Mouse (Mus musculus) midbrain, embryonic 16.5 days (tissue): ENCODE measurements at regions not wholly inside any gene's neighbourhood (a gene's known extent, or its start where the extent isn't known, plus 50 kb on each side); places are given as distances from the start of the nearest gene placed in this dataset. TPM values are rescaled to one million over a fixed set of nuclear protein-coding genes. Genes with fewer than 3 reads are reported as not detected.

Experiments
- ATAC-seq: fragments of 200-750 bp; cut with Nextera tagmentation; 2 replicates; pipeline ENCODE4 v1.8.0; 2017; ENCODE audit warnings: moderate TSS enrichment
- H3K27ac ChIP-seq: fragments of 300-500 bp; sonication (generic); 2 replicates; pipeline ENCODE4 v1.5.1; 2014; ENCODE audit warnings: mild to moderate bottlenecking, low read length, mixed read lengths
- H3K27me3 ChIP-seq: fragments of 300-500 bp; sonication (generic); 2 replicates; pipeline ENCODE4 v1.6.1; 2014; ENCODE audit warnings: low read depth, low read length, mixed read lengths; ENCODE audit not compliant: control insufficient read depth, insufficient read depth
- H3K36me3 ChIP-seq: fragments of 300-500 bp; sonication (generic); 2 replicates; pipeline ENCODE4 v1.6.1; 2014; ENCODE audit warnings: mild to moderate bottlenecking, low read length, moderate library complexity, mixed read lengths; ENCODE audit not compliant: control insufficient read depth, insufficient read depth
- H3K4me1 ChIP-seq: fragments of 300-500 bp; sonication (generic); 2 replicates; pipeline ENCODE4 v1.6.1; 2014; ENCODE audit warnings: mild to moderate bottlenecking, low read length, mixed read lengths; ENCODE audit not compliant: control insufficient read depth, insufficient read depth
- H3K4me2 ChIP-seq: fragments of 300-500 bp; sonication (generic); 2 replicates; pipeline ENCODE4 v1.6.1; 2014; ENCODE audit warnings: mild to moderate bottlenecking, low read length, mixed read lengths
- H3K4me3 ChIP-seq: fragments of 300-500 bp; sonication (generic); 2 replicates; pipeline ENCODE4 v1.5.1; 2014; ENCODE audit warnings: low read depth, mild to moderate bottlenecking, low read length, moderate library complexity, mixed read lengths
- H3K9ac ChIP-seq: fragments of 300-500 bp; sonication (generic); 2 replicates; pipeline ENCODE4 v1.6.1; 2014; ENCODE audit warnings: low read depth, low read length, mixed read lengths
- H3K9me3 ChIP-seq: fragments of 300-500 bp; sonication (generic); replicated peaks from 2 replicates; pipeline ENCODE4 v1.6.1; 2014; ENCODE audit warnings: mild to moderate bottlenecking, low read length, mixed read lengths; ENCODE audit not compliant: control insufficient read depth, poor library complexity, severe bottlenecking
- WGBS: fragments of 180-500 bp; shearing (Covaris S2); extraction: QIAGEN DNeasy Blood & Tissue Kit; methylation state at CpG from one replicate; pipeline ENCODE4 v1.1.7; 2014; 5-methylcytosine and 5-hydroxymethylcytosine counted together
- microRNA-seq: library from miRNA; unstranded; fragments of <30 nt; microRNA quantifications from one replicate; pipeline ENCODE4, GENCODE M21; 2017

DNA sequence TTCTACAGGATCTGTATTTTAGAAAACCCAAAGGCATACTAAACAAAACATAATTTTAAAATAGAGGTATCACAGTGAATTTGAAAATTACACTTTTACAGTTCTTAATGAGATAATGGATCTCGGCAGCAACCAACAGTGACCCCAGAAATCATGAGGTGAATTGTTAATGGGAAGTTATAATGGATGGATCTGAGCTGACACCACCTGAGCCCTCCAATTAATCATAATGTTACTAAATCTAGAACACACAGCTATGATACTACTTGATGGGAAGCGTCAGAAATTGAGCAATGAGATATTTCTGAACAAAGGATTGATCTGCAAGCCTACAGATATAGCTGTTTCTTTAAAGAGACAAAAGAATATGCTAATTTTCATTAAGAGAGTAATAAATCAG lies 75.2 kb upstream of the Pex5l start:
- 49% methylated on average over 2 of the region's 2 CpGs for WGBS
- no peak overlapping the region for H3K4me2 ChIP-seq
- H3K9me3 ChIP-seq, result no peaks in the 10 kb centered on the region
- no peaks in the 10 kb centered on the region for H3K27me3 ChIP-seq
- H3K36me3 ChIP-seq, result no peaks in the 10 kb centered on the region
- no peak overlapping the region for H3K27ac ChIP-seq
- H3K9ac ChIP-seq, result no peak overlapping the region
- peaks cover 2% of the 10 kb centered on the region; the same call in 1 of the 2 replicates for H3K4me1 ChIP-seq
- no peak for ATAC-seq
- no peak overlapping the region for H3K4me3 ChIP-seq

DNA sequence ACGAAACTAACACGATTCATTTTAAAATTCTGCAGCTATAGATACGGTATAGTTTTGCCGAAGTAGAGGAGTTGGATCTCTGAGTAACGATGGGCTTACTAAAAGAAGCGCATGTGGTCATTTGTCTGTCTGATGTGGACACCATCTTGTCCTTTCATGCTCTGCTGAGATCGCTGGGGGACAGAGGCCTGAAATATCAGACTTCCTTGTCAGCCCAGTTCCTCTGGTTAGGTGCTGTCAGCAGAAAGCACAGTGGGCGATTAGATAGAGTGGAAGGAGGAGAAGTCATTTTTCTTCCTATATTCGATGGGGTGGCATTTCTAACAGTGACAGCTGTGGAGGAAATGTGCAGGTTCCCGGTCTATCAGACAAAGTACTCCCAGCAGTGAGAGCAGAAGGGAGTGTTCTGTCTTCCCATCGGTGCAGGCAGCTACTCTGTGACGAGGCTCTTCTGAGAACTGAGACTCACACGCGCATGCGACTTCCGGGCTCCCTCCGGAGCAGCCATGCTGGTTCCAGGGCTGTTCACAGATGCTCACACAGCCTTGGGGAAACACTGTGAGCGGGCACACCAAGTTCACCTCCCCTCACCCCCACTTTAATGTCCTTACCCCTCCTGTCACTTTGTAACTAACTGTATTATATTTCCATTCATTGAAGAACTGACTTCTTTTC lies 74.5 kb upstream of the Pex5l start:
- Histone ChIP-seq H3K4me1 (peaks cover 2% of the 10 kb centered on the region; the same call in 1 of the 2 replicates), H3K27ac (no peak overlapping the region), H3K36me3 (no peaks in the 10 kb centered on the region), H3K9me3 (no peaks in the 10 kb centered on the region), H3K4me2 (0 out of 2 replicates have a peak overlapping the region, but pooled peaks have one; percentile 18), H3K4me3 (no peak overlapping the region), H3K27me3 (no peaks in the 10 kb centered on the region), H3K9ac (no peak overlapping the region)
- 63% methylated on average over 18 of the region's 18 CpGs for WGBS
- peak; percentile 72 for ATAC-seq

DNA sequence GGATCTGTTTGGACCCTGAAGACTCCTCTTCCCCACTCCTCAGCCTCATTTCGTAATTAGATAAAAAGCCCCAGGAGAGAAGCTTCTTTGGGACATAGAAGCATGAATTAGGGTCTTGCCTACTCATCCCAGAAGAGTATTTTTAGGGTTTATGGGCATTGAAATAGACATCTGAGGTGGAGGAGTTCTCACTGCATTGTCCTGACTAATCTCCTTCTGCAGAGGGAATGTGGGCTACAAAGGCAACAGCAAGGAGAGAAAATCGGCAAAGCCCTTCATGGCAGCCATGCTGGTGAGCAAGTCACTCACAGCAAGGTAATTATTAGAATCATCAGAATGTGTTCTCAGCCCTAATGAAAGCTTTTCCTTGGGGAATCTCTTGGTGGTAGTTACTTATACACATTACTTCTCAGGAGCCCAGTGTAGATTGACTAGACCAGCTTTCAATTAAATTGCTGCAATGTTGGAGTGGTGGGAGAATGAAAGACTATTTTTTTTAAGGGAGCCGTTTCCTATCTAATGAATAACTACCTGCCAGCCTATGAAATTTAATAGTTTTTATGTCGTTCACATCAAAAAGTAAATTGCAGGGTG lies 68.3 kb upstream of the Pex5l start:
- Histone ChIP-seq H3K9ac (no peak overlapping the region), H3K4me1 (no peaks in the 10 kb centered on the region), H3K27me3 (no peaks in the 10 kb centered on the region), H3K9me3 (no peaks in the 10 kb centered on the region), H3K4me2 (no peak overlapping the region), H3K36me3 (no peaks in the 10 kb centered on the region), H3K4me3 (no peak overlapping the region), H3K27ac (no peak overlapping the region)
- no peak for ATAC-seq
- 77% methylated on average over 4 of the region's 4 CpGs for WGBS

Small RNA genes lying in the stretch of these regions (microRNA-seq; reads per million reads assigned to microRNA genes)
- gene Gm27974, result not detected
